Mouse (Mus musculus) adrenal gland, postnatal 10 days (tissue): ENCODE results near the gene Mcm8. TPM values are rescaled to one million over a fixed set of nuclear protein-coding genes. Genes with fewer than 3 reads are reported as not detected.

Experiments
- DNase-seq: peaks from one replicate; pipeline ENCODE4 v3.0.0; 2021; ENCODE audit warnings: mixed read lengths
- total RNA-seq, 2 experiments: library from RNA; stranded (reverse); gene quantifications; 2 replicates each; pipeline ENCODE4 v1.2.3; 2021

Gene Mcm8
- total RNA-seq, 2 experiments from 2014 or later = 4.8 to 5.8 TPM

GRCm38 (mm10) chr2:132873657-132874326 lies 57.9 kb downstream of the Mcm8 start:
- DNase-seq = no peak

- no peak for DNase-seq
These were observed 61.0 kb downstream of the Mcm8 start for GRCm38 (mm10) chr2:132876991-132877390.

GRCm38 (mm10) chr2:132879261-132880044 lies 63.5 kb downstream of the Mcm8 start:
- DNase-seq = peak; percentile 49

GRCm38 (mm10) chr2:132880844-132881645 lies 65.1 kb downstream of the Mcm8 start, which contains the start of gene Lrrn4:
Lrrn4 (minus strand) TSS chr2:132880891.
- no peak for DNase-seq

DNA sequence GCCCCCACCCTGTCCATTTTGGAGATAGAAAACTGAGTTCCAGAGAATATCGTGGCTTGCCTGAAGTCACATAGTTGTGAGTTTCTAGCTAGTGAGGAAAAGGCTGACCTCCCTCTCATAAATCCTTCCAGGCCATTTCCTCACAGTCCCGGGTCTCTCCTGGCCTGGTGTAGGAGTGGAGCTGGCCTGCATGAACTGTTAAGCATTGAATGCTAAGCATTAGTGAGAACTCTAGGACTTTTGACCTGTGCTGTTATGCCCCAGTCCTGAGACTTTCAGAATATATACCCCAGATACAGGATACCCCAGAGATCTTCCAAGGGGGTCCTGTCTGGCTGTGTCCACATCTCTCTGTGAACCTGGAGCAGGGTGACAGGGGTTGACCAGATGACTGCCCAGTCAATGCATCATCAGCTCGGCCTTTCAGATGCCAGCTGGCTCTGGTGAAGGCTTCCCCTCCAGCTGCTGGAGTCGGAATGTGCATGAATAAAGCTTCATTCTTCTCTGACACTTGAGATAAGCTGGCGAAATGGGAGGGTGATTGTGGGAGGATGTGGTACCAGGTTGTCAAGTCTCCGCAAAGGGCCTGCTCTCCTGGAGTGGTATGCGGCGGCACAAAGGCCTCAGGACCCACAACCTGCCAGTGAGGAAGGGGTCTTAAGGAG lies 68.5 kb downstream of the Mcm8 start:
- peak; percentile 60 for DNase-seq

- no peak for DNase-seq
These were observed 69.4 kb downstream of the Mcm8 start for GRCm38 (mm10) chr2:132885312-132885711.

Other genes starting within 250 kb of the Mcm8 start
- gene Gpcpd1, start 228.4 kb upstream of the Mcm8 start, total RNA-seq = 10 to 100 TPM; 32.5 to 46.9 TPM
- 1 to 10 TPM; 7.6 to 9.9 TPM for gene Shld1, start 129.2 kb upstream of the Mcm8 start, total RNA-seq
- 100 to 1,000 TPM; 890 to 974 TPM for gene Chgb, start 34.9 kb upstream of the Mcm8 start, total RNA-seq
- gene Trmt6, start 86 bp upstream of the Mcm8 start, total RNA-seq = 10 to 100 TPM; 15.4 to 19.4 TPM
- gene Crls1, start 30.5 kb downstream of the Mcm8 start, total RNA-seq = 100 to 1,000 TPM; 109 to 121 TPM
- gene Lrrn4, start 64.8 kb downstream of the Mcm8 start, total RNA-seq = 1 to 10 TPM; 4.3 to 5.5 TPM
- under 1 TPM; 0.06 to 0.09 TPM for gene Fermt1, start 129.8 kb downstream of the Mcm8 start, total RNA-seq